Mouse (Mus musculus) forebrain, embryonic 13.5 days (tissue): Measurements from ENCODE around the gene Vmn1r37. TPM values are rescaled to one million over a fixed set of nuclear protein-coding genes. Genes with fewer than 3 reads are reported as not detected.
"Not testable (repeated sequence)": the region's sequence is repeated elsewhere in the genome, so short reads cannot be mapped to it uniquely, and the experiment has no call there.

Experiments
- ATAC-seq: fragments of 200-750 bp; cut with Nextera tagmentation; 2 replicates; pipeline ENCODE4 v1.8.0; 2017
- H3K27ac ChIP-seq: fragments of 300-500 bp; sonication (generic); 2 replicates; pipeline ENCODE4 v1.5.1; 2015; ENCODE audit warnings: inconsistent platforms, mild to moderate bottlenecking, moderate library complexity
- H3K27me3 ChIP-seq: fragments of 300-500 bp; sonication (generic); 2 replicates; pipeline ENCODE4 v1.6.1; 2015; ENCODE audit warnings: mild to moderate bottlenecking, inconsistent platforms
- H3K36me3 ChIP-seq: fragments of 300-500 bp; sonication (generic); 2 replicates; pipeline ENCODE4 v1.6.1; 2015; ENCODE audit warnings: mild to moderate bottlenecking, inconsistent platforms; ENCODE audit not compliant: poor library complexity, severe bottlenecking
- H3K4me1 ChIP-seq: fragments of 300-500 bp; sonication (generic); 2 replicates; pipeline ENCODE4 v1.6.1; 2015; ENCODE audit warnings: inconsistent platforms
- H3K4me2 ChIP-seq: fragments of 300-500 bp; sonication (generic); 2 replicates; pipeline ENCODE4 v1.6.1; 2015; ENCODE audit warnings: inconsistent platforms, mild to moderate bottlenecking, moderate library complexity
- H3K4me3 ChIP-seq: fragments of 300-500 bp; sonication (generic); 2 replicates; pipeline ENCODE4 v1.5.1; 2015; ENCODE audit warnings: mild to moderate bottlenecking, inconsistent platforms
- H3K9ac ChIP-seq: fragments of 300-500 bp; sonication (generic); 2 replicates; pipeline ENCODE4 v1.6.1; 2015; ENCODE audit warnings: mild to moderate bottlenecking, inconsistent platforms
- H3K9me3 ChIP-seq: fragments of 300-500 bp; sonication (generic); replicated peaks from 2 replicates; pipeline ENCODE4 v1.6.1; 2016; ENCODE audit warnings: inconsistent platforms
- WGBS: fragments of 180-500 bp; shearing (Covaris S2); methylation state at CpG from one replicate; pipeline ENCODE4 v1.1.7; 2015; 5-methylcytosine and 5-hydroxymethylcytosine counted together
- polyA plus RNA-seq: library from polyadenylated mRNA; unstranded; fragments of >200 nt; fragmentation: Nextera tagmentation; extraction: Ambion mirVana; gene quantifications from 2 replicates; pipeline ENCODE4 v1.2.1, GENCODE M21; 2015

Gene Vmn1r37
- polyA plus RNA-seq: not detected in 2 replicates

GRCm38 (mm10) chr6:66729082-66729481, at the start of gene Vmn1r37:
Gene Vmn1r37, plus strand, starts transcription at chr6:66729382.
- not testable (repeated sequence) for H3K9ac ChIP-seq, H3K4me2 ChIP-seq, H3K4me1 ChIP-seq, H3K27me3 ChIP-seq, H3K4me3 ChIP-seq, H3K36me3 ChIP-seq, ATAC-seq, H3K9me3 ChIP-seq, H3K27ac ChIP-seq

- Histone ChIP-seq H3K9me3 (no peaks in the 10 kb centered on the region), H3K4me3 (no peak within 1 kb of the TSS), H3K9ac (no peak within 1 kb of the TSS), H3K27me3 (no peaks in the 10 kb centered on the region), H3K36me3 (no peaks in the 10 kb centered on the region), H3K4me2 (no peak within 1 kb of the TSS), H3K27ac (no peak within 1 kb of the TSS), H3K4me1 (no peaks in the 10 kb centered on the region)
- no peak for ATAC-seq
- WGBS: 86% methylated on average over 3 of the region's 3 CpGs
Observed at GRCm38 (mm10) chr6:66685806-66686205, 43.4 kb upstream of the Vmn1r37 start, which contains the start of gene Vmn1r35. Gene Vmn1r35, minus strand, starts transcription at chr6:66685906.

DNA sequence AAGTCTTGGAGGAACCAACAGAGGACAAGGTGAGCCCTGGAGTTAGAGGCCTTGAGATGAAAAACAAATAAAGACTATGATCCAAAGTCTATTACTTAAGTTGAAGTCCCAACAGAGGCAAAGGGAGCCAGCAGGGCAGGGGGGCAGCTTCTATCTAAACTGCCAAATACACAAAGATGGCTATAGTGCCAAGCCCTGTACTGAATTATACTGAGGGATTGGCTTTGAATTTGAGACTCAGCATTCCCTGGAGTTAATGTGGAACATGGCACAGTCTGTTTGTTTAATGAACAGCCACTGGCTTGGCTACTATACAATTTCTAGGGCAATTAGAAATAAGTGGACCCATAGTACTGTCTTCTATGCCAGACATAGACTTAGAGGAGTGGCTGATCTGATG, 20.3 kb upstream of the Vmn1r37 start:
- no peak overlapping the region for H3K9ac ChIP-seq
- no peak overlapping the region for H3K4me2 ChIP-seq
- no peaks in the 10 kb centered on the region for H3K4me1 ChIP-seq
- H3K4me3 ChIP-seq: no peak overlapping the region
- no peak for ATAC-seq
- H3K27me3 ChIP-seq: no peaks in the 10 kb centered on the region
- no peaks in the 10 kb centered on the region for H3K9me3 ChIP-seq
- H3K36me3 ChIP-seq: no peaks in the 10 kb centered on the region
- H3K27ac ChIP-seq: no peak overlapping the region

- Histone ChIP-seq H3K4me3 (no peak overlapping the region), H3K4me1 (no peaks in the 10 kb centered on the region), H3K36me3 (no peaks in the 10 kb centered on the region), H3K9ac (no peak overlapping the region), H3K9me3 (no peaks in the 10 kb centered on the region), H3K4me2 (no peak overlapping the region), H3K27ac (no peak overlapping the region), H3K27me3 (no peaks in the 10 kb centered on the region)
- WGBS: 80% methylated on average over 3 of the region's 3 CpGs
- ATAC-seq: no peak
Observed at GRCm38 (mm10) chr6:66713854-66714253, 15.3 kb upstream of the Vmn1r37 start.

- H3K4me1 ChIP-seq, H3K4me2 ChIP-seq, H3K36me3 ChIP-seq, ATAC-seq, H3K27me3 ChIP-seq, H3K27ac ChIP-seq, H3K9ac ChIP-seq, H3K9me3 ChIP-seq, H3K4me3 ChIP-seq: not testable (repeated sequence)
- WGBS: 74% methylated on average over 2 of the region's 2 CpGs
Observed at GRCm38 (mm10) chr6:66719068-66719467, 10.1 kb upstream of the Vmn1r37 start, which contains the start of gene Vmn1r36. Gene Vmn1r36, minus strand, starts transcription at chr6:66719168.

- not testable (repeated sequence) for H3K9me3 ChIP-seq, H3K4me2 ChIP-seq, H3K4me1 ChIP-seq, ATAC-seq, H3K9ac ChIP-seq, H3K4me3 ChIP-seq, H3K27ac ChIP-seq, H3K27me3 ChIP-seq, H3K36me3 ChIP-seq
Observed at GRCm38 (mm10) chr6:66782527-66782926, 53.3 kb downstream of the Vmn1r37 start, which contains the start of gene Vmn1r38. Gene Vmn1r38, minus strand, starts transcription at chr6:66782627.

Other genes with a start within 250 kb of the Vmn1r37 start
- 87.0 and 91.5 TPM in 2 replicates for gene Mad2l1, start 194.0 kb upstream of the Vmn1r37 start, polyA plus RNA-seq
- gene Vmn1r32, start 169.3 kb upstream of the Vmn1r37 start, polyA plus RNA-seq: 0.13 and 0.14 TPM in 2 replicates
- not detected in 2 replicates for gene Vmn1r33, start 111.1 kb upstream of the Vmn1r37 start, polyA plus RNA-seq
- not detected in 2 replicates for gene Vmn1r34, start 85.5 kb upstream of the Vmn1r37 start, polyA plus RNA-seq
- gene Vmn1r35, start 43.5 kb upstream of the Vmn1r37 start, polyA plus RNA-seq: not detected in 2 replicates
- not detected in 2 replicates for gene Vmn1r36, start 10.2 kb upstream of the Vmn1r37 start, polyA plus RNA-seq
- gene Vmn1r38, start 53.2 kb downstream of the Vmn1r37 start, polyA plus RNA-seq: not detected in 2 replicates
- not detected in 2 replicates for gene Vmn1r39, start 81.2 kb downstream of the Vmn1r37 start, polyA plus RNA-seq
- gene Gng12, start 167.0 kb downstream of the Vmn1r37 start, polyA plus RNA-seq: 21.7 and 22.4 TPM in 2 replicates